Mouse (Mus musculus) testis, adult 2 months (tissue): ENCODE results near the gene Parp3. TPM values are rescaled to one million over a fixed set of nuclear protein-coding genes. Genes with fewer than 3 reads are reported as not detected.

Source experiments
- H3K27ac ChIP-seq: fragments of 200-500 bp; 2 replicates; pipeline ENCODE4 v1.5.1; 2012; ENCODE audit warnings: low read depth, low read length; ENCODE audit not compliant: control insufficient read depth, insufficient read depth
- H3K27me3 ChIP-seq: fragments of 200-500 bp; 2 replicates; pipeline ENCODE4 v1.6.1; 2012; ENCODE audit warnings: mild to moderate bottlenecking, low read length, moderate library complexity; ENCODE audit not compliant: control insufficient read depth, insufficient read depth
- H3K36me3 ChIP-seq: fragments of 200-500 bp; 2 replicates; pipeline ENCODE4 v1.6.1; 2012; ENCODE audit warnings: mild to moderate bottlenecking, low read length; ENCODE audit not compliant: control insufficient read depth, insufficient read depth
- H3K4me1 ChIP-seq: fragments of 200-500 bp; 2 replicates; pipeline ENCODE4 v1.6.1; 2012; ENCODE audit warnings: low read length; ENCODE audit not compliant: control insufficient read depth, insufficient read depth
- H3K4me3 ChIP-seq: fragments of 200-500 bp; 2 replicates; pipeline ENCODE4 v1.5.1; 2012; ENCODE audit warnings: low read depth, mild to moderate bottlenecking, low read length, moderate library complexity, mixed read lengths; ENCODE audit not compliant: control insufficient read depth
- CTCF ChIP-seq: fragments of 200-500 bp; IDR thresholded peaks from 2 replicates; pipeline ENCODE4 v1.5.1; 2012; ENCODE audit warnings: low read depth, mild to moderate bottlenecking, inconsistent platforms, low read length, moderate library complexity; ENCODE audit not compliant: control insufficient read depth, insufficient read depth, insufficient replicate concordance
- POLR2A ChIP-seq: fragments of 200-500 bp; IDR thresholded peaks from 2 replicates; pipeline ENCODE4 v1.6.1; 2012; ENCODE audit warnings: low read depth, mild to moderate bottlenecking, inconsistent platforms, low read length, moderate library complexity; ENCODE audit not compliant: control insufficient read depth
- polyA plus RNA-seq: library from polyadenylated mRNA; depleted of rRNA; stranded (reverse); fragments of >200 nt; gene quantifications from 2 replicates; pipeline ENCODE4 v1.2.3, GENCODE M21; 2012; rRNA removed

Parp3 gene
- polyA plus RNA-seq, 1 experiment, result 2.9 TPM

DNA sequence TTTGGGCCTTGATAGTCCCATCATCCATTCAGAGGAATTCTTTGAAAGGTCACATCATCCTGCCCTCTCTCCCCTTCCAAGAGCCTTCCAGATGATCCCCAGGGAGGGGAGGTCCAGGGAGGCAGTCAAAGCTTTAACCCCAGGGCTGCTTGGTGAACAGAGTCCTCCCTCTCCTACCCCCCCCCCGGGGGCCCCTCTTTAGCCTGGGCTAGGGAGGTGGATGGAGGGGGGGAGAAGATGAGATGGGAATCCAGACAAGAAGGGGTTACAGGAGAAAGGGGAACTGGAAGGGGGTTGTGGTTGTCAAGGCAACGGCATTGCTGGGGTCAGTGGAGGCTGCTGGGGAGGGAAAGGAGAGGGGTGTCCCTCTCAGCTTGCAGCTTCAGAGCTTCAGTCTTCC lies 56.1 kb downstream of the Parp3 start:
- no peak for TF ChIP-seq CTCF
- no peak for TF ChIP-seq POLR2A
- Histone ChIP-seq H3K4me1 (peaks cover 11% of the 10 kb centered on the region), H3K36me3 (no peaks in the 10 kb centered on the region), H3K4me3 (no peak overlapping the region), H3K27ac (no peak overlapping the region), H3K27me3 (no peaks in the 10 kb centered on the region)

Other genes with a start within 250 kb of the Parp3 start
- gene Alas1, start 228.3 kb downstream of the Parp3 start, polyA plus RNA-seq, result 123 and 139 TPM in 2 replicates
- 72.2 and 74.2 TPM in 2 replicates for gene Poc1a, start 195.9 kb downstream of the Parp3 start, polyA plus RNA-seq
- gene Dusp7, start 108.3 kb downstream of the Parp3 start, polyA plus RNA-seq, result 3.1 and 3.3 TPM in 2 replicates
- 357 and 448 TPM in 2 replicates for gene Rpl29, start 47.5 kb downstream of the Parp3 start, polyA plus RNA-seq
- 1.9 and 2.0 TPM in 2 replicates for gene Acy1, start 38.6 kb downstream of the Parp3 start, polyA plus RNA-seq
- gene Abhd14b, start 29.5 kb downstream of the Parp3 start, polyA plus RNA-seq, result 12.9 and 14.0 TPM in 2 replicates
- gene Abhd14a, start 29.3 kb downstream of the Parp3 start, polyA plus RNA-seq, result 197 and 198 TPM in 2 replicates
- 65.7 and 78.3 TPM in 2 replicates for gene Pcbp4, start 23.7 kb downstream of the Parp3 start, polyA plus RNA-seq
- gene Gpr62, start 11.0 kb downstream of the Parp3 start, polyA plus RNA-seq, result 22.5 and 24.9 TPM in 2 replicates
- gene Rrp9, start 986 bp downstream of the Parp3 start, polyA plus RNA-seq, result 20.0 and 20.9 TPM in 2 replicates
- 649 and 752 TPM in 2 replicates for gene Iqcf1, start 23.0 kb upstream of the Parp3 start, polyA plus RNA-seq
- gene Iqcf5, start 37.6 kb upstream of the Parp3 start, polyA plus RNA-seq, result 501 and 546 TPM in 2 replicates
- gene Iqcf3, start 84.7 kb upstream of the Parp3 start, polyA plus RNA-seq, result 594 and 612 TPM in 2 replicates
- 220 and 225 TPM in 2 replicates for gene Iqcf4, start 94.0 kb upstream of the Parp3 start, polyA plus RNA-seq
- gene Iqcf6, start 149.6 kb upstream of the Parp3 start, polyA plus RNA-seq, result 85.6 and 87.2 TPM in 2 replicates
- gene Grm2, start 179.1 kb upstream of the Parp3 start, polyA plus RNA-seq, result 0.22 and 0.30 TPM in 2 replicates
- 82.9 and 84.7 TPM in 2 replicates for gene Tex264, start 209.0 kb upstream of the Parp3 start, polyA plus RNA-seq